Mouse (Mus musculus) v-Abl transformed pro-B cells (cell line): ENCODE measurements around the gene Mmp24.

Source experiments
- in situ Hi-C, 2 experiments: fragments of 400-800 bp; cut with MboI; formaldehyde crosslinking; loops; one replicate each; pipeline ENCODE4 v1.15.1; 2025; ENCODE audit not compliant: unreplicated experiment in 2 of 2

Mmp24 gene

DNA sequence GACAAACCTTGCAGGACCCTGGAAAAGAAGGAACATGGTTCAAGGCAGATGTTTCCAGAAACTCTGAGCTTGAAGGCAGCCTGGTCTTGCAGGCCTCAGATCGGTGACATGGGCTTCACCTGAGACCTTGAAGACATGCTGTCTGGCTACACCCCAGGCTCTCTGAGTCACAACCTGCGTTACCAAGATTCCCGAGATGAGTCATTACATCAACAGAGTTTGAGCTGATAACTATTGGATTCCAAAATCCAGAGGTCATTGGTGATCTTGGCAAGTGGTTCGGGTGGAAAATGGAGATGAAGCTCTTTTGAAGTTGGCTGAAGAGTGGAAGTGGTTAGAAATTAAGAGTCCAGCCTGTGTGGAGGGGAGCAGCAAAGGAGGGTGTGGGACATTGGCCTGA is 34.5 kb downstream of the Mmp24 start:
- in situ Hi-C loops, result no loop called here

DNA sequence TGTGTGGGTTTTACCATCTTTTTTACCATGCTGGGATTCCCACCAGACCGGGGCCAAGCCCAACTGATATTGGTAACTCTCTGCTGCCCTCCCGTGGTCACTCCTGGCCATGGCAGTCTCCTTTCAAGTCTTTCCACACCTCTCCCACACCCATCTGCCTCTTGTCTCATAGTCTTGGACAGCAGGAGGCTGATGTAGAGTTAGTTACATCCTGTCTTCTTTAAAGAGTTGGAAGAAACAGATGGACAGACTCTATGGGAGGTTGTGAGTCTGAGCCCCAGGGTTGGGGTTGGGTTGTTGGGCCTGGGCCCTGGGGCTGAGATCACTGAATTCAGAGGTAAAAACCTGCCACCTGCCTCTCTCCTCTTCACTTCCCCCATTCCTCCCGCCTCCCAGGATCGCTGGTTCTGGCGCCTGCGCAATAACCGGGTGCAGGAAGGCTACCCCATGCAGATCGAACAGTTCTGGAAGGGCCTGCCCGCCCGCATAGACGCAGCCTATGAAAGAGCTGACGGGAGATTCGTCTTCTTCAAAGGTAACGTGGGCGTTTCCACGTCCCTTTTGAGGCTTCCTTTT is 36.8 kb downstream of the Mmp24 start:
- in situ Hi-C loops, result no loop called here

DNA sequence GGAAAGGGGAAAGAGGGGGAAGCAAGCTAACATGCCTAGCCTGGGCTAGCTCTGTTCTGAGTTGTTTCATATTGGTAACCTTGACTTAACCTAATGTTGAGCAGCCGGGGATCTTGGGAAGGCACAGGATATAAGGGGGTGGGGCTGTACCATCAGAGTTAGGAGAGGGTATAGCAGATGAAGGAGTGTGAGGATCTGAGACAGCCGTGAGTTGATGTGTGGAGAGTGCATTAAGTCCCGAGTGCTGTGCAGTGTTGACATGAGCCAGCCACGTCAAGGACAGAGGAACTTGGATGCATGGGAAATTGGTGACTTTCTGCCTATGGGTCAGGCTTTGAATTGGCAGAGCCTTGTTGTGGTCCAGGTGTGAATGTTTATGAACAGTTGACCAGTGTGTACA is 37.5 kb downstream of the Mmp24 start:
- in situ Hi-C loops, result no loop called here

DNA sequence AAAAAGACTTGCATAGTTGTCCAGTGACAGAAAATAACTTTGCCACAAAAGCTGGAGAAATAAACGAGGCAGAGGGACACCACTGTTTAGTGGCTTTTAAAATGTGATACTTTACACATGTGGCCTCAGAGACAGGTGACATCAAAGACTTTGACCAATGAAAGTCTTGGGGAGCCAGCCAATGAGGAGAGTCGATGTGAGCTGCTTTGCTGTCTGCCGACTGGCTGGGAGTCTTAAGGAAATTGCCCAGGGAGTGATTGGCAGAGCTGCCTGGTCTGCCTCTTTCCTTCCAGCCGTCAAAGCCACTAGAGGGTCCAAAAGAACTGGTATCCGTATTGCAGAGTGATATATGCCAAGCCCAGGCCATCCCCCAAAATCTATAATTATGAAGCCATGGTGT is 39.7 kb downstream of the Mmp24 start:
- in situ Hi-C loops, result no loop called here

DNA sequence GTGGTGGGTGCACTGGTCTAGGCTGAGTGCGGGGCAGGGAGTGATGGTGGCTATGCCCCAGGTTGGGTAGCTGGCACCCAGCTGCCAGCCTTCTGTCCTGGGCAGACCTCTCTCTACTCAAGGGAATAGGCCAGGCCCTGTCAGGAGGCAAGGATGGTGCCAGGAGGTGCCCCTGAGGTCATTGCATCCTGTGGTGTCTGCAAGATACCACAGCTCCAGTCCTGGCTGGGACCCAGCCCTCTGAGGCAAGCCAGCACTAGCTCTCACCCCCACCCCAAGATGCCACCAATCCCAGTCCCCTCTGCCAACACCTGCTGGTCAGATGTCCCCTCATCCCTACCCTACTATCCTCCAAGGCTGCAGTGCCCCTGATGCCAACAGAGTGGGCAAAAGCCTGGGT is 41.0 kb downstream of the Mmp24 start:
- in situ Hi-C loops, result no loop called here

DNA sequence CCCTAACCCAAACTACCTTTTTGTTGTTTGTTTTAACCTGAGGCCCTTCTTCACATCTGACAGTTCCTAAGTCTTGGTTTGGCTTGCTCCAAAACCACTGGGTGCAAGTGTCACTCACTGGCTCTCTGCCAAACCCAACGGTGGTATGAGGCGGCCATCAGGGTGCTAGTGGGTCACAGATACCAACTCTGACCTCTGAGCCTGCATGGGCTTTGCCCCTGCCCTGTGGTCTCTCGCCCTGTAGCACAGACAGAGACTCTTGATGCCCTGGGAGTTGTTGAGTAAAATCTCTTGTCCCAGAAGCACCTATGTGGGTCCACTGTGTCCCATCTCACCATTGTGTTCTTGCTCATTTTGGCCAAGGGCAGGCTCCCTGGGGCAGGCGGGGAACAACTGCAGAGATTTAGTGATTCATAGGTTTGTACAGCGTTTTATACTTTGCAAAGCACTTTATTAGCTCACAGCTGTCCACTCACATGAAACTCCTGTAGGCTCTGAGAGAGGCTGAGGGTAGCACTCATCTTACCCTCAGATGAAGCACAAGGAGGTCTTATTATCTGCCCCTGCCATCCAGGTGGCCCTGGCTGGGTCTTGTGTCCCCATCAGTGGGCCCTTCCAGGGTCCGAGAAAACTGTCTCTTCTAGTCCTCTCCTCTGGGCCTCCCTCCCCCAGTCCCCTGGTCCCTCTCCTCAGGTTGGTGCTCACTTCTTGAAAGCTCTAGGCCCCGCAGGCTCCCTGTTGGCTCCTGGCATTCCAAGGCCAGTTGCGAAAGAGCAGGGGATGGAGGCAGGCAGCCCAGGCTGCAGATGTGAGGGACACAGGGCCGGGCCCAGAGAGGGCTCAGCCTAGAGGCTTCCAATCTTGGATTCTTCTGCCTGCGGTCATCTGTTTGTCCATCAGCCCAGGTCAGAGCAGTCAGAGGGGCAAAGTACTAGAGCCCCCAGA is 42.4 kb downstream of the Mmp24 start:
- in situ Hi-C loops, result no loop called here

DNA sequence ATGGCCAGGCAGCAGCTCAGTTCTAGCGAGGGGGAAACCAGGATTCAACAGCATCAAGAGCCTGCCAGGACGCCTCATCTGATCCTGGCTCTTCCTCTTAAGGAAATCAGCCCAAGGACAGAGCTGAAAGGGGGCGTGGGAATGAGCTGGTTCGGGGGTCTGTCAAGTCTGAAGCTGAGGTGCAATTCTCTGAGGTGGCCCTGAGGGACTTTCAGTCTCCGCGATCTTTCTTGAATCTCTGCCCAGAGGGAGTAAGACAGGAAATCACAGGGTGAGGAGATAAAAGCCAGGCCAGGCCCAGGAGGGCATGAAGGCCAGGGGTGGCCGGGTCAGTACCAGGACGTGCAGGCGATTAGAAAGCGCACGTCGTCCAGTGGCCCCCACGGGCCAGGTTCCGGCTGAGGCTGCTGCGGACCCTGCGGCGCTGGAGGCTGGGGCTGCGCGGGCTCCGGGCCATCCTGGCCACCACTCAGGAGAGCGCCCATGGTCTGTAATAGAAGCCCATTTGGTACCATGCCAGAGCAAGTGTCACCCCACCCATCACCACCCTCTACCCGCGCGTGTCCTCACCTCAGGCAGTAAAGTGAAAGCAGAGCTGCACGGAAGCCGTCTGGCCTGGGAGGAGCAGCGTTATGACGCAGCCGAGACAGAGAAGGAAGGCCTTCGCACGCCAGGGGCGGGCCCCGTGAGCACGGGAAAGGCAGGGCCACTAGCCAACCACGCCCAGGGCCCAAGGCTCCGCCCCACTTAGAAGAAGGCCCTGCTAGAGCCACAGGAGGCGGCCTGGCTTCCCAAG is 43.7 kb downstream of the Mmp24 start:
- in situ Hi-C loops, result no loop called here

DNA sequence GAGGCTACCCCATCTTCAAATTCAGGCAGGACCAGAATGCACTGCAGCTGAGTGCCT is 44.1 kb downstream of the Mmp24 start, which contains the start of gene BC029722:
TSS of gene BC029722 (minus strand) at position 35 of the 57 bp plus-strand sequence.
- in situ Hi-C loops, result no loop called here

DNA sequence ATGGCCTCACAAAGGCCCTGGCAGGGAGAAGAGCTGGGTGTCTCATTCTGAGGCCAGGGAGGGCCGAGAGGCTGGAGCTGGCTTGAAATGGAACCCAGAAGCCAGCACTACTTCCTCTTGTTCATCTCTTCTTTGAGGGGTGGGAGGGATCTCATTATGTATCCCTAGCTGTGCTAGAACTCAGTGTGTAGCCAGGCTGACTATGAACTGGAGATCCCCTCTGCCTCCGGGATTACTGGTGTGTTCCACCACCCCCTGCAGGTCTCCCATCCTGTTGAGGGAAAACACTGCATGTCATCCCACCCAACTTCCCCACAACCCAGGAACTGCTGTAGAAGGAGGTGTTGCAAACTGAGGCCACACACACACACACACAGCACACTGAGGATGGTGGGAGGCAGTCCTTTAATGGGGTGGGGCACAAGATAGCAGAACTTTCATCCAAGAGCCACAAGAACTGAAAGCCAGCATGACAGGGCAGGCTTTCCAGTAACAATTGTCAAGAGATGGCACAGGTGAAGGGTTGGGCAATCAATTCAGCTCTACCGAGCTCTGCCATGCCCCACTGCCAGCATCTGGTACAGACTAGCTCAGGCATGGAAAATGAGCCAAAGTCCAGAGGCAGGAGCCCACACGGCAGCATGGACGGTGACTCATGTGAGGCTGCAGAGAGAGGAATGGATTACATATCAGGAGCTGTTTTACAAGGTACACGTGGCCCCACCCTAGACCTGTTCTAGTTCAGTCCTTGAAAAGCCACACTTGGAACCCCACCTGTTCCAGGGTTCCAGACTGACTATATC is 44.5 kb downstream of the Mmp24 start:
- in situ Hi-C loops, result no loop called here

DNA sequence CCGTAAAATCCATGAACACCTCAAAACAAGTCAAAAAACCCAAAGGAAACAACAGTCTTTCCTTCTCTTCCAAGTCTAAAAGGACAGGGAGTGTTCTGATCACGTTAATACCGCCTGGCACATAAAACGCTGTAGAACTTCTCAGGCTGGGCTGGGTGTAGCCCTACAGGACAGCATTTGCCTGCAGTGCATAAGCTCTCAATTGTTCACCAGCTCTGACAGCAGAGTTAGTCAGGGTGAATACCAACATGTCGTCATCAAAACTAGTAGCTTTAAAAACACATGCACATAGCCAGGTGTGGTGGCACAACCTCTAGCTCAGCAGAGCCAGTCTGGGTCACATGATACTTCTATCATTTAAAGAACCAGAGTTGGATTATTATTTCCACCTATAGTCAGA is 45.6 kb downstream of the Mmp24 start:
- in situ Hi-C loops, result no loop called here

DNA sequence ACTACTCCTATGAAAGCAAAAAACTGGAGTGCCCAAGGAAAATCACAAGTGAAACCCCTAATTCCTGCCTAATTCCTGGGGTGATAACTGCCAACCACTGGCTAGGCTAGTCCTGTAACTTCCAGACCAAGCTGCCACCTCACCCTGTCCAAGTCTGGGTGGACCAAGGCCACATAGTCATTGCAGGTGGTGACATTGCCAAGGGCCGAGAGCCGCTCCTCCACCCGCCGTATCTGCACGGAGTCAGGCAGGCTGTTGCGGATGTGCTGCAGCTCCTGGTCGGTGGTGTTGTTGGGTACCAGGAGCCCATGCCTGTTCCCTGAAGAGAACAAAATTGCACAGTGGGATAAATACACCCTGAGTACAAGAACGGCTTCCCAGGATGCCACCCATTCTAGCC is 48.6 kb downstream of the Mmp24 start:
- in situ Hi-C loops, result no loop called here

DNA sequence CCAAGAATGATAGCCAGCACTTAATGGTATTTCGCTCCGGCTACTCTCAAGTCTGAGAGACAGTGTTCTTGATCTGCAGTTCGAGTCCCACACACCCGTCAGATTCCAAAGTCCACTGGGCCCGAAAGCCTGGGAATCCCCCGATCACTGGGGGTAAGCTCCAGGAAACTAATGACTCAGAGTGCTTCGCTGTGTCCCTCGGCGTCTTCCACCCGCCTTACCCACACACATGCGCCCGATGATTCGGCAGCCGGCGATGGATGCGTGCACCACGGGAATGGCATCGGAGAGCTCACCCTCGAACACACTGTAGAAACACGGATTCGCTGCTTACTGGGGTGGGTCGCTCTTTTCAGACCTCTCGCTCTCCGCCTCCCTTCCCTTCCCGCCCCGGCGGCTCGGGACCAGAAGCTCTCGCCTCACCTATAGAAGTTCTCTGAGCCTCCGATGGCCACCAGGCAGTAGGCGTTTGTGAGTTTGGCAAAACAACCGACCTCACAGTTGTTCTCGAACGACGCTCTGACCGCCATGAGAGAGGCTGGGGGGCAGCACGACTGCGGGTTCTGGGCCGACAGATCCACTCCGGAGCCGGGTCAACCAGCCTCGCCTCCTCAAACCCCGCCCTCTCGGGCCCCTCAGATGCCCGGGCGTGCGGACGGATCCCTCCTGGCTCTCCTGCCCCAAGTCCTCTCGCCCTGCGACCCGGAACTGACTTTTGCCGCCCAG is 50.9 kb downstream of the Mmp24 start:
- in situ Hi-C loops, result loop anchor here in 1 of 2 experiments (25.0 kb wide), 1 partner anchor 436 kb away; no protein-coding TSS in a partner anchor

DNA sequence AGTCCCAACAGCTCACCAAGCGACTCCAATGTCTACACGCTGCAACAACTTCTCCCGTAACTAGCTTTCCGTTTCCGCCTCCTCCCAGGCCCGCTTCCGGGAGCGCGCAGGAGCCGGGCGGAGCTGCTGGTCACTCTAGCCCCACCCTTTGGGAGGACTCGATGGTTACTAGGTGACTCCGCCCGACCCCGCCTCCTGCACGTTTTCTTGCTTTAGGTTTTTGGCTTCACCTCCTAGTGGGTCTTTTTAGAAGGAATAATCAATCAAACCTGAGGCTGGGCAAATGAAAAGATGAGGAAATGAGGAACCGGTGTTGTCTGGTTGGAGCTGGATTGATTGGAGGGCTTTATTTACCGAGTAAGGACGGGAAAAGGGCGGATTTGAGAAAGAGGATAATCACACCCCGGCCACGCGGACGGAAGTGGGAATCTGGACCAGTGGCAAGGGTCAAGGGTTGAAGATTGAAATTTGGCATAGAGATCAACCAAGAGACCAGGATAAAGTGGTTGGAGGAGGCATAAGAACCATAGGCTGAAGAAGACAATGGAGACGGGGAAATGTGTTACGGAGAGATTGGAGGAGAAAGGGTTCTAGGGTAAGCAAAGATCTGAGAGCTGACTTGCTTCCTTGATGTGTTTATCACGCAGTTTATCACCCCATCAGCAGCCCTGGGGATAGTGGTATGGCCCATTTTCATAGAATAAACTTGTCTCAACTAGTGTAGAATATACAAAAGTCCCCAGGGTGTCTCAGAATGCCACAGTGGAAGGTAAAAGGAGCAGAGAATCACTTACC is 51.7 kb downstream of the Mmp24 start, which contains the start of gene Eif6:
TSS of gene Eif6 (minus strand) at position 296 of the 795 bp plus-strand sequence.
- in situ Hi-C loops, result loop anchor here in 1 of 2 experiments (25.0 kb wide), 1 partner anchor 435 kb away; no protein-coding TSS in a partner anchor

DNA sequence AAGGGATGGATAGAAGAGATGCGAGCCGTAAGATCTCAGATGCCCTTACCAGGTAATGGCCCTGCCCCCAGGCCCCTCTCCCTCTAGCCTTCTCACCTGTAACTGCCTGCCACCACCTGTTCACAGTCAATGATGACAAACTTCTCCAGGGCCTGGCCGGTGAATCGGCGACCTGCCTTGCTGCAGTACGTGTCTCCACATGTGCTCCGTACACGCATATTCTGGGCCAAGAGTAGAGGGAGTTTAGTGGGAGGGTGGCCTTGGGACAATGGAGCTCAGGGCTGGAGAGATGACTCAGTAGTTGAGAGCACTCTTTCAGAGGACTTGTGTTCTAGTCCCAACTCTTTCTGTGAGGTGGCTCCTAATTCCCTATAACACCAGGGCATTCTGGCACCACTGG is 55.7 kb downstream of the Mmp24 start:
- in situ Hi-C loops, result loop anchor here in 1 of 2 experiments (25.0 kb wide), 1 partner anchor 431 kb away; no protein-coding TSS in a partner anchor

DNA sequence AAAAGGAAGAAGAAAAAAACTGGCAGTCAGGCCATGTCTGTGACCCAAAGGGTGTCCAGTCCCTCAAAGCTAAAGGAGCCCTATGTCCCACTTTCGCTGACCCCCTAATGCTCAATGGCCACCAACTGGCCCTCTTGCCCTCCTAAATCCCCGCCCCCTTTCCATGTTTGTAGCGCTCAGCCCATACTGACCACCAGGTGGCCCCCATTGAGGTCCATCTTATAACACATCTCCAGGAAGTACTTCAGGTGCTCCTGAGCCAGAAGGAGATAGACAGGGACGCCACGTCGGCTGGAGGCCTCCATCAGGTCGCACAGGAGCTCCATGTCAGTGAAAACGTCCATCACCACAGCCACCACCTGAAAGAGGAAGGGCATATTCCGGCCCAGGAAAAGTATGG is 56.2 kb downstream of the Mmp24 start:
- in situ Hi-C loops, result loop anchor here in 1 of 2 experiments (25.0 kb wide), 1 partner anchor 431 kb away; no protein-coding TSS in a partner anchor

DNA sequence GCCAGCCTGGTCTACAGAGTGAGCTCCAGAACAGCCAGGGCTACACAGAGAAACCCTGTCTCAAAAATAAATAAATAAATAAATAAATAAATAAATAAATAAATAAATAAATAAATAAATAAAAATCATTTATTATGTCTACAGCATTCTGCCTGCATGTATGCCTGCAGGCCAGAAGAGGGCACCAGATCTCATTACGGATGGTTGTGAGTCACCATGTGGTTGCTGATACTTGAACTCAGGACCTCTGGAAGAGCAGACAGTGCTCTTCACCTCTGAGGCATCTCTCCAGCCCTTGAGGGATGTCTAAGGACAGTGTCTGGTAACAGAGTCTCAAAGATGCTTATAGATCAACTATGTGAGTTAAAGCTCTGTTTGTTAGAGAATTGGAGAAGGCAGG is 56.9 kb downstream of the Mmp24 start:
- in situ Hi-C loops, result loop anchor here in 1 of 2 experiments (25.0 kb wide), 1 partner anchor 430 kb away; no protein-coding TSS in a partner anchor

DNA sequence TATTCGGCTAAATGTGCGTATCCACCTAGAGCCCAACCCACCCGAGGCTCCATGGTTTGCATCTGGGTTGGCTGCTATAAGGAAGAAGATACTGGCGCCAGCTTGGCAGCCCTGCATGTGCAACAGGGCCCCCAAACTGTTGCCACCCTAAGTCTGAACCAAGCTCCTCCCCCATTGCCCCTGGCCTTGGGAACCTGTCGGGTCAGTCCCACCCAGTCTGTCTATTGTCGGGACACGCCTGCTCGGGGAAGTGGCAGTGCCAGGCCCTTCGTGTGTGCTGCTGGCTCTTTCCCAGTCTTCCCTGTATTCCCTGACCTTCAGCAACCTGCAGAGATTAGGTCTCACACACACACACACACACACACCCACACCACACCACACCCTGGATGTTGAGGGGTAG is 59.6 kb downstream of the Mmp24 start, which contains the start of gene Fam83c:
TSS of gene Fam83c (minus strand) at position 123 of the 400 bp plus-strand sequence.
- in situ Hi-C loops, result loop anchor here in 1 of 2 experiments (25.0 kb wide), 1 partner anchor 428 kb away; no protein-coding TSS in a partner anchor

DNA sequence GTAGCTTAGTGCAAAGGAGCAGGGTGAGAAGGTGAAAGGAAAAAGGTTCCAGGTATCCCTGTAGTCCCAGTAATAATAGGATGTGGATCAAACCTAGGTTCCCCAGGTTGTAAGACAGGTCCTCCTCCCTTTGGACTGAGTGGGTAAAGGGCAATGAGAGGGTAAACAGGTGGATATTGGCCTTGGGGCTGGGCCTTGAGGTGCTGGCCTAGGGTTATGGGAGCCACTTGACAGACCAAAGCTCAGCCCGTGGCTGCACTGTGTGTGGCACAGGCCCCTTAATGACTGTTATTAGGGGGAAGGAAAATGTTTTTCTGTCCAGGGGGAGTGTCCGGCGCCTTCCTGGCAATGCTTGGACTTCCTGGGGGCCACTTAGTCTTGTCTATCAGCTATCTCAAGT is 62.8 kb downstream of the Mmp24 start:
- in situ Hi-C loops, result loop anchor here in 1 of 2 experiments (25.0 kb wide), 1 partner anchor 424 kb away; no protein-coding TSS in a partner anchor

DNA sequence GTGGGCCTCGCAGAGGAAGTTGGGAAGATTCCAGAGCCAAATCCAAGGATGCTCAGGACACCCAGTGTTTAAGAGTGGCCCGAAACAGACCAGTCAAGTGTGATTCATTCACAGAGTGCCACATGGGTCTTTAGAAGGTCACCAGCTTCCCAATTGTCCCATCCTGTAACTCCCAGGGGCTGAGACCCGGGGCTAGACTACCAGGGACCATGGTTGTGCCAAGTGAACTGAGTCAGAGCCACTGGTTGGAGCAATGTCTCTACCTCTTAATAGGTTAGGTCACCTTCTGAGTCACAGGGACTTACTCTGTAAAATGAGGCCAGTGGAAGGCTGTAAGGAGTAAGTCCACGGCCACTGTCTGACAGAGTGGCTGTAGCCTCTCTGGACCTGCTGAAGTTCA is 63.8 kb downstream of the Mmp24 start:
- in situ Hi-C loops, result loop anchor here in 1 of 2 experiments (25.0 kb wide), 1 partner anchor 423 kb away; no protein-coding TSS in a partner anchor
